Mouse (Mus musculus) neutrophil, adult 59 days (primary cell): Measurements from ENCODE around the gene Vamp4. TPM values are rescaled to one million over a fixed set of nuclear protein-coding genes. Genes with fewer than 3 reads are reported as not detected.

ENCODE experiments used
- total RNA-seq, 2 experiments: library from RNA; stranded (reverse); gene quantifications; 1 replicate in 1 of 2; 2 replicates in 1 of 2; pipeline ENCODE4 v1.2.4; 2023

Gene Vamp4
- total RNA-seq: 10 to 100 TPM; 72.2 to 77.8 TPM

DNA sequence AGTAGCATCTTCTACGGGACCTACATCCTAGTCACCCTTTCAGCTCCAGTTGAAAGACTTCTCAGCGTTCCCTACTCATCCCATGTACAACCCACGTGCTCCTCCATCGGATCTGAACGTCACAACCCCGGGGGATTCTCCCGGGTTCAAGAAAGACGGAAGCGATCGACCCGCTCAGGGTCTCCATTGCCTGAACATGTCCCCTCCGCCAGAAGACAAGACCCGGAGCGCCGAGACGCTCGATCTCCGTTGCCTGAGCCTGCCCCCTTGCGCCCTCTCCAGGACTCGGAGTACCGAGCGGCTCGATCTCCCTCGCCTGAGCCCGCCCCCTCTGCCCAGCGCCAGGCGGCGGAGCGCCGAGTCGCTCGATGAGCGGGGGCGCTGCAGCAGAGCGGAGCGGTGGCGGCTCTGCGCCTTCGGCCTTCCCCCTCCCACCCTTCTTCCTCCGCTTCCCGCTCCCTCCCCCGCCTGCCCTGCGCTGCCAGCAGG is at the start of gene Vamp4:
TSS of gene Vamp4 (plus strand) at position 256 of the 489 bp plus-strand sequence.

DNA sequence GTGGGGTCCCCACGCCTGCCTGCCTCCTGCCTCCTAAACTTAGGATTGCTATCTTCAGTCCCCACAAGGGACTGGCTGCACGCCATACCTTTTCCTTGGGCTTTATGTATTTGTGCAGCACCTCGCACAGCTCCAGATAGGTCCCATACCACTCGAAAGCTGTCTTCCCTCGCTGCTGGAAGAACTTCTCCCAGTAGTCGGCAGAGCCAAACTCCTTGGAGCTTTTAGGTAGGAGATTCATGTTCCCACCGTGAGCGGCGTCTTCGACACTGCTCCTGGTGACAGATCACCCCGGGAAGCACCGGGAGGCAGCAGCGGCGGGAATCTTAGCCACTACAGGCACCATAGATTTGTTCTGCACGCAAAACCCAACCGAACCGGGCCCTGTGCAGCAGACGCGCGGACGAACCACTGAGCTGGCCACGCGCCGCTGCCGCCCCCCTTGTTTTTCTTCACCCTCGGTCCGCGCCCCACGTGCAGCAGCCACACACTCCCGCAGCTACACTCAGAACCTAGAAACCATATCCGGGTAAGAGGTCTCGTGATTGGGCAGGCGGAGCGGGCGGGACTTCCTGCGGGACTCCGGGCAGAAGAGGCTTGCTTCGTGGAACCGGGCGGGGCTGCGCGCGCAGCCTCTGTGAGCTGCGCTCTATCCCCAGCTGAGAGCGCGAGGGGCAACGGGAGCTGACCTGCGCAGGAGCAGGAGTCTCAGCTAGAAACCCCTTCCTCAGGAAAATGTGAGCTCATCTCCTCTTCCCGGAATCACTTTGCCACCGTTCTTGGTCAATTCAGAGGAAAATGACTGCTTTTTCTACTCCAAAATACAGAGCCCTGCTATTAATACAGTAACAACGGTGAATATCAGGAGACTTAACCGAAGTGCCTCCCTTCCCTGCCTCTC is 22.0 kb upstream of the Vamp4 start, which contains the start of gene Mettl13:
TSS of gene Mettl13 (minus strand) at position 536 of the 901 bp plus-strand sequence.

DNA sequence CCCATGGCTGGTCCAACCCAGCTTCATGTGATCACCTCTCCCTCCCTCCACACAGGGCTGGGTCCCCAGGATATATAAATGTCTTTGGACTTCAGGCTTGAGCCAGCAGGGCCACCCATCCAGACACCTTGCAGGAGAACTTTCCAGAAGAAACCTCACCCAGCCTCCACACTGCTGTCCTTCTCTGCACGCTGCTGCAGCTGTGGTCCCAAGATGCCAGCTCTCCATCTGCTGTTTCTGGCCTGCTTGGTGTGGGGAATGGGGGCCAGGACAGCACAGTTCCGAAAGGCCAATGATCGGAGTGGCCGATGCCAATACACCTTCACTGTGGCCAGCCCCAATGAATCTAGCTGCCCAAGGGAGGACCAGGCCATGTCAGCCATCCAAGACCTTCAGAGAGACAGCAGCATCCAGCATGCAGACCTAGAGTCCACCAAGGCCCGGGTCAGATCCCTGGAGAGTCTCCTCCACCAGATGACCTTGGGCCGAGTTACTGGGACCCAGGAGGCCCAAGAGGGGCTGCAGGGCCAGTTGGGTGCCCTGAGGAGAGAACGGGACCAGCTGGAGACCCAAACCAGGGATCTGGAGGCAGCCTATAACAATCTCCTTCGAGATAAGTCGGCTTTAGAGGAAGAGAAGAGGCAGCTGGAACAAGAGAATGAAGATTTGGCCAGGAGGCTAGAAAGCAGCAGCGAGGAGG is 68.9 kb downstream of the Vamp4 start, which contains the start of gene Myoc:
TSS of gene Myoc (plus strand) at position 105 of the 700 bp plus-strand sequence.

Other genes starting within 250 kb of the Vamp4 start
- not detected for gene Dnm3, start 92.5 kb upstream of the Vamp4 start, total RNA-seq
- gene Mettl13, start 22.0 kb upstream of the Vamp4 start, total RNA-seq: 1 to 10 TPM; 4.9 to 6.1 TPM
- gene Myoc, start 68.6 kb downstream of the Vamp4 start, total RNA-seq: not detected
- gene Myocos, start 87.7 kb downstream of the Vamp4 start, total RNA-seq: not detected
- 100 to 1,000 TPM; 155 to 173 TPM for gene Prrc2c, start 170.0 kb downstream of the Vamp4 start, total RNA-seq
- gene Fmo4, start 243.5 kb downstream of the Vamp4 start, total RNA-seq: not detected